In genomic region chr4:86823169-86823568, GRCm38 (mm10) we compare ENCODE assay signal across 8 mouse cellular contexts. TPM values are rescaled to one million over a fixed set of nuclear protein-coding genes. Genes with fewer than 3 reads are reported as not detected.
DNase-seq lines count a peak whose midpoint lies in the region; ATAC-seq and TF ChIP-seq lines count a peak whose summit lies in the region.

No protein-coding gene starts in this region.

- no peaks in the 10 kb centered on the region for H3K9me3 ChIP-seq in heart, embryonic 11.5 days (replicated peaks; ENCODE audit: control insufficient read depth, low read length)
- no peaks in the 10 kb centered on the region for H3K9me3 ChIP-seq in hindbrain, postnatal 0 days (ENCODE audit: low read length)
- H3K9me3 ChIP-seq in liver, embryonic 14.5 days (ENCODE audit: control insufficient read depth, low read length): no peaks in the 10 kb centered on the region

- TF ChIP-seq POLR2A in heart, adult 2 months (IDR thresholded peaks at IDR 0.05; ENCODE audit: insufficient read depth, low read depth, low read length): no peak

- intact Hi-C loops in heart, adult 2 months (cut with DNase I): no loop called here

- in situ Hi-C loops in Patski (cut with MboI; ENCODE audit: low pct_unique_long_range_greater_than_20kb): no loop called here

- H3K4me1 ChIP-seq in heart, adult 2 months (ENCODE audit: control insufficient read depth, insufficient read depth, low read length): no peaks in the 10 kb centered on the region
- H3K4me1 ChIP-seq in heart, embryonic 11.5 days (ENCODE audit: control insufficient read depth, insufficient read depth, low read length): no peaks in the 10 kb centered on the region
- H3K4me1 ChIP-seq in hindbrain, postnatal 0 days (ENCODE audit: insufficient read depth, low read length): no peaks in the 10 kb centered on the region
- H3K4me1 ChIP-seq in liver, embryonic 14.5 days (replicated peaks; ENCODE audit: control insufficient read depth in 2 of 2, insufficient read depth in 2 of 2, low read length in 1 of 2): no peaks in the 10 kb centered on the region

- POLR2A ChIA-PET in Patski (lab: Charles Lee): no interaction called here

- peak; percentile 80 for TF ChIP-seq CTCF in heart, adult 2 months (IDR thresholded peaks at IDR 0.05)
- peak; percentile 63 for TF ChIP-seq CTCF in Patski (IDR thresholded peaks at IDR 0.05)
- peak; percentile 81 for TF ChIP-seq CTCF in hindbrain, postnatal 0 days (IDR thresholded peaks at IDR 0.05; ENCODE audit: low read depth)
- peak; percentile 73 for TF ChIP-seq CTCF in liver, embryonic 14.5 days (IDR thresholded peaks at IDR 0.05; ENCODE audit: low read depth)

- no peak overlapping the region for H3K4me2 ChIP-seq in heart, embryonic 11.5 days
- H3K4me2 ChIP-seq in hindbrain, postnatal 0 days (ENCODE audit: low read depth, low read length): no peak overlapping the region
- H3K4me2 ChIP-seq in liver, embryonic 14.5 days (ENCODE audit: low read depth): no peak overlapping the region

- H3K4me3 ChIP-seq in heart, adult 2 months: no peak overlapping the region
- no peak overlapping the region for H3K4me3 ChIP-seq in heart, embryonic 11.5 days (ENCODE audit: low read depth, low read length)
- H3K4me3 ChIP-seq in hindbrain, postnatal 0 days (ENCODE audit: low read length): no peak overlapping the region
- no peak overlapping the region for H3K4me3 ChIP-seq in liver, embryonic 14.5 days (ENCODE audit: insufficient read depth in 1 of 2, low read depth in 2 of 2, low read length in 2 of 2)

- peaks cover 6% of the 10 kb centered on the region for H3K36me3 ChIP-seq in heart, adult 2 months (ENCODE audit: control insufficient read depth, insufficient read depth, low read length)
- H3K36me3 ChIP-seq in heart, embryonic 11.5 days (ENCODE audit: control insufficient read depth, insufficient read depth, low read length): peaks cover 19% of the 10 kb centered on the region
- peaks cover 23% of the 10 kb centered on the region for H3K36me3 ChIP-seq in hindbrain, postnatal 0 days (ENCODE audit: insufficient read depth, low read length)
- H3K36me3 ChIP-seq in liver, embryonic 14.5 days (replicated peaks; ENCODE audit: control insufficient read depth, insufficient read depth, low read depth): peaks cover 16% of the 10 kb centered on the region

- no peak overlapping the region for H3K27ac ChIP-seq in heart, adult 2 months
- H3K27ac ChIP-seq in heart, embryonic 11.5 days (ENCODE audit: low read depth, low read length): no peak overlapping the region
- no peak overlapping the region for H3K27ac ChIP-seq in hindbrain, postnatal 0 days
- H3K27ac ChIP-seq in liver, embryonic 14.5 days: no peak overlapping the region

- CTCF ChIA-PET in Patski (lab: Charles Lee): interaction anchor here (0.7 kb wide), 1 partner anchor 10 kb away, joined by 3 read pairs; no protein-coding TSS in a partner anchor

- no peaks in the 10 kb centered on the region for H3K79me2 ChIP-seq in heart, adult 2 months (replicated peaks; ENCODE audit: control insufficient read depth, insufficient read depth, low read length)

- WGBS in heart, adult 2 months: 91% methylated on average over 2 of the region's 2 CpGs
- 85% methylated on average over 2 of the region's 2 CpGs for WGBS in heart, embryonic 11.5 days (ENCODE audit: insufficient replicate concordance)
- WGBS in hindbrain, postnatal 0 days: 91% methylated on average over 2 of the region's 2 CpGs
- WGBS in liver, embryonic 14.5 days (ENCODE audit: insufficient replicate concordance): 70% methylated on average over 2 of the region's 2 CpGs

- peak; percentile 13 to 53 for DNase-seq in heart, adult 2 months
- DNase-seq in 3134 (ENCODE audit: extremely low read depth, insufficient read length, low spot score) (peak; percentile 37), Patski (ENCODE audit: low read depth, low spot score) (peak; percentile 20)
- DNase-seq in hindbrain, postnatal 0 days (ENCODE audit: low spot score): peak; percentile 78
- DNase-seq in liver, embryonic 14.5 days (ENCODE audit: low read depth in 3 of 3, low spot score in 3 of 3): peak; percentile 13 to 26 (median 16)
- DNase-seq in right cerebral cortex, postnatal 4 days: peak; percentile 70

- no peak for TF ChIP-seq EP300 in heart, adult 2 months (IDR thresholded peaks at IDR 0.05; ENCODE audit: insufficient read depth, low read depth, low read length)
- no peak for TF ChIP-seq EP300 in liver, embryonic 14.5 days (IDR thresholded peaks at IDR 0.05; ENCODE audit: low read depth)

- H3K27me3 ChIP-seq in heart, adult 2 months (ENCODE audit: control insufficient read depth, insufficient read depth, low read length): no peaks in the 10 kb centered on the region
- no peaks in the 10 kb centered on the region for H3K27me3 ChIP-seq in heart, embryonic 11.5 days (ENCODE audit: control insufficient read depth, insufficient read depth, low read length)
- no peaks in the 10 kb centered on the region for H3K27me3 ChIP-seq in Patski
- H3K27me3 ChIP-seq in hindbrain, postnatal 0 days (ENCODE audit: insufficient read depth, low read length): no peaks in the 10 kb centered on the region
- no peaks in the 10 kb centered on the region for H3K27me3 ChIP-seq in liver, embryonic 14.5 days (ENCODE audit: control insufficient read depth, insufficient read depth, low read length)

- ATAC-seq in heart, embryonic 11.5 days (replicated peaks; ENCODE audit: insufficient number of reproducible peaks, low FRiP score, low TSS enrichment): no peak
- ATAC-seq in Patski: no peak
- peak; percentile 96 for ATAC-seq in common myeloid progenitor, adult 5-6 weeks (replicated peaks; ENCODE audit: low read depth, poor library complexity, severe bottlenecking)
- ATAC-seq in hindbrain, postnatal 0 days: peak; percentile 69; the same call in 1 of the 2 replicates
- no peak for ATAC-seq in liver, embryonic 14.5 days (ENCODE audit: insufficient read depth)

- H3K9ac ChIP-seq in heart, adult 2 months (ENCODE audit: low read depth, low read length): no peak overlapping the region
- H3K9ac ChIP-seq in heart, embryonic 11.5 days (ENCODE audit: low read depth, low read length): no peak overlapping the region
- H3K9ac ChIP-seq in hindbrain, postnatal 0 days (replicated peaks; ENCODE audit: low read length): no peak overlapping the region
- no peak overlapping the region for H3K9ac ChIP-seq in liver, embryonic 14.5 days (replicated peaks)

RNA-seq across cellular contexts. Expression of gene Rps6, which starts 34.0 kb away (rescaled TPM):
- total RNA-seq in heart, adult 2 months (2021): 100 to 1,000 TPM; 491 to 601 TPM
- 325 and 404 TPM in 2 replicates for polyA plus RNA-seq in heart, adult 2 months (2012; rRNA removed)
- 577 and 587 TPM in 2 replicates for polyA plus RNA-seq in heart, embryonic 11.5 days (2014; fragmentation: Nextera tagmentation; extraction: Ambion mirVana)
- 305 TPM for polyA plus RNA-seq in Patski (2021)
- total RNA-seq in common myeloid progenitor, adult 5-6 weeks (2017): 1,695 and 1,764 TPM in 2 replicates
- 805 and 881 TPM in 2 replicates for total RNA-seq in hindbrain, postnatal 0 days (2014; rRNA removed)
- 338 and 363 TPM in 2 replicates for polyA plus RNA-seq in hindbrain, postnatal 0 days (2015; fragmentation: Nextera tagmentation; extraction: Ambion mirVana)
- 885 and 1,231 TPM in 2 replicates for polyA plus RNA-seq in liver, embryonic 14.5 days (2012; rRNA removed)
- polyA plus RNA-seq in liver, embryonic 14.5 days (2014; fragmentation: Nextera tagmentation; extraction: Ambion mirVana): 593 and 603 TPM in 2 replicates

RNA-seq across cellular contexts. Expression of gene Acer2, which starts 51.0 kb away (rescaled TPM):
- total RNA-seq in heart, adult 2 months (2021): 10 to 100 TPM; 16.4 to 17.9 TPM
- polyA plus RNA-seq in heart, adult 2 months (2012; rRNA removed): 25.6 and 32.7 TPM in 2 replicates
- 34.1 and 38.3 TPM in 2 replicates for polyA plus RNA-seq in heart, embryonic 11.5 days (2014; fragmentation: Nextera tagmentation; extraction: Ambion mirVana)
- polyA plus RNA-seq in Patski (2021): not detected
- 0.78 and 1.8 TPM in 2 replicates for total RNA-seq in common myeloid progenitor, adult 5-6 weeks (2017)
- 8.7 and 9.6 TPM in 2 replicates for total RNA-seq in hindbrain, postnatal 0 days (2014; rRNA removed)
- 8.9 and 9.5 TPM in 2 replicates for polyA plus RNA-seq in hindbrain, postnatal 0 days (2015; fragmentation: Nextera tagmentation; extraction: Ambion mirVana)
- polyA plus RNA-seq in liver, embryonic 14.5 days (2012; rRNA removed): 1.9 and 2.6 TPM in 2 replicates
- polyA plus RNA-seq in liver, embryonic 14.5 days (2014; fragmentation: Nextera tagmentation; extraction: Ambion mirVana): 4.3 and 4.5 TPM in 2 replicates

Comparison
In these comparisons a context has a peak if more than half of its experiments do, and no peak if none do; other contexts are left out.
1. DNase-seq: peak in every context shown above with its lines; median percentile 78 in hindbrain, postnatal 0 days; 70 in right cerebral cortex, postnatal 4 days; 37 in 3134; 33 in heart, adult 2 months; 20 in Patski; 16 in liver, embryonic 14.5 days.
2. ATAC-seq: peak in common myeloid progenitor, adult 5-6 weeks (single experiment) and hindbrain, postnatal 0 days (single experiment); none in heart, embryonic 11.5 days (single experiment), Patski (single experiment) and liver, embryonic 14.5 days (single experiment).
3. Peak in every context shown above with its lines, with median percentiles within 50 percentile points of each other: CTCF ChIP-seq.